Mouse (Mus musculus) spleen, adult 2 months (tissue): Measurements from ENCODE around the gene Naa50.

Source experiments
- CTCF ChIP-seq: fragments of 200-500 bp; IDR thresholded peaks from 2 replicates; pipeline ENCODE4 v1.5.1; 2011; ENCODE audit warnings: mild to moderate bottlenecking, inconsistent platforms; ENCODE audit not compliant: insufficient read depth, insufficient read length, insufficient replicate concordance; ENCODE audit errors: extremely low read depth
- POLR2A ChIP-seq: fragments of 200-500 bp; IDR thresholded peaks from 2 replicates; pipeline ENCODE4 v1.6.1; 2011; ENCODE audit warnings: low read depth, low read length, inconsistent platforms

DNA sequence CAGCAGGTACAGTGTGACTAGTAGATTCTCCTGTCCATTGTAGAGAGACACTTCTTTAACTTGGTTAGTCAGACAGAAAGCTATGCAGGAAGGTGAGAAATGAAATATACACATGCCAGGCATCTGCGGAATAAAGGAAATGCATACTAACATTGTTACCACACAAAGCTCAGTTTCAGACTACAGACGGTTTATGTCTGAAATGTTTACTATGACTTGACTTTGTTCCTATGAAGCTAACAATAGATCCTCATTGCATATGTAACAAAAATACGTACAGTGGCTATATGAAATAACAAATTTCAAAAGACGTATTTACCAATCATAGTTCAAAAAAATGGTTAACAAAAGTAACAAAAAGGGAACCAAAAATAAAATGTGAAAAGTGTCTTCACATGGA lies 47.5 kb downstream of the Naa50 start:
- TF ChIP-seq CTCF, result no peak
- no peak for TF ChIP-seq POLR2A
